Mouse (Mus musculus): ENCODE results near the gene Arhgef28. TPM values are rescaled to one million over a fixed set of nuclear protein-coding genes. Genes with fewer than 3 reads are reported as not detected.
A peak's percentile ranks its signal among the peaks of the same experiment; 100 is the strongest.

The Arhgef28 gene
- not detected in 2 replicates for polyA plus RNA-seq (2012; ENCODE audit: insufficient read depth, insufficient read length, low replicate concordance, missing spikeins)

- Histone ChIP-seq H3K4me3 (ENCODE audit: insufficient read depth, low read depth, low read length) (peak within 1 kb of the TSS; percentile 45), H3K27ac (ENCODE audit: insufficient read depth, low read depth, low read length) (no peak within 1 kb of the TSS), H3K4me1 (ENCODE audit: control insufficient read depth, insufficient read depth, low read length) (peaks cover 9% of the 10 kb centered on the region)
- WGBS: 1% methylated on average over 74 of the region's 76 CpGs
- TF ChIP-seq CTCF (IDR thresholded peaks at IDR 0.05; ENCODE audit: insufficient read depth, low read depth, low read length) (peak; percentile 10; the same call in 1 of the 2 replicates), POLR2A (IDR thresholded peaks at IDR 0.05; ENCODE audit: insufficient read depth, low read depth, low read length) (no peak)
Observed at GRCm38 (mm10) chr13:98205771-98206545, at the start of gene Arhgef28. Gene Arhgef28 (minus strand): TSS chr13:98206439.

- TF ChIP-seq CTCF (IDR thresholded peaks at IDR 0.05; ENCODE audit: insufficient read depth, low read depth, low read length) (no peak), POLR2A (IDR thresholded peaks at IDR 0.05; ENCODE audit: insufficient read depth, low read depth, low read length) (no peak)
- Histone ChIP-seq H3K4me3 (ENCODE audit: insufficient read depth, low read depth, low read length) (no peak overlapping the region), H3K27ac (ENCODE audit: insufficient read depth, low read depth, low read length) (no peak overlapping the region), H3K4me1 (ENCODE audit: control insufficient read depth, insufficient read depth, low read length) (peaks cover 3% of the 10 kb centered on the region; the same call in 1 of the 2 replicates)
- WGBS: 51% methylated on average over 9 of the region's 9 CpGs
Observed at GRCm38 (mm10) chr13:98254921-98255320, 48.7 kb upstream of the Arhgef28 start.

- no peak overlapping the region for H3K4me3 ChIP-seq (ENCODE audit: insufficient read depth, low read depth, low read length)
- no peak overlapping the region for H3K27ac ChIP-seq (ENCODE audit: insufficient read depth, low read depth, low read length)
- TF ChIP-seq CTCF (IDR thresholded peaks at IDR 0.05; ENCODE audit: insufficient read depth, low read depth, low read length) (no peak), POLR2A (IDR thresholded peaks at IDR 0.05; ENCODE audit: insufficient read depth, low read depth, low read length) (no peak)
- 88% methylated on average over 10 of the region's 10 CpGs for WGBS
- H3K4me1 ChIP-seq (ENCODE audit: control insufficient read depth, insufficient read depth, low read length): no peaks in the 10 kb centered on the region
Observed at GRCm38 (mm10) chr13:98249594-98249993, 43.4 kb upstream of the Arhgef28 start.

GRCm38 (mm10) chr13:98245386-98245785, 39.1 kb upstream of the Arhgef28 start:
- no peak overlapping the region for H3K27ac ChIP-seq (ENCODE audit: insufficient read depth, low read depth, low read length)
- TF ChIP-seq CTCF (IDR thresholded peaks at IDR 0.05; ENCODE audit: insufficient read depth, low read depth, low read length) (no peak), POLR2A (IDR thresholded peaks at IDR 0.05; ENCODE audit: insufficient read depth, low read depth, low read length) (no peak)
- no peaks in the 10 kb centered on the region for H3K4me1 ChIP-seq (ENCODE audit: control insufficient read depth, insufficient read depth, low read length)
- WGBS: 72% methylated on average over 7 of the region's 7 CpGs
- no peak overlapping the region for H3K4me3 ChIP-seq (ENCODE audit: insufficient read depth, low read depth, low read length)

GRCm38 (mm10) chr13:98244571-98245350, 38.5 kb upstream of the Arhgef28 start:
- 64% methylated on average over 4 of the region's 5 CpGs for WGBS

GRCm38 (mm10) chr13:98241531-98242282, 35.5 kb upstream of the Arhgef28 start:
- 69% methylated on average over 9 of the region's 9 CpGs for WGBS

More at GRCm38 (mm10) chr13:98244571-98245350, 38.5 kb upstream of the Arhgef28 start:
- no peak overlapping the region for H3K4me3 ChIP-seq (ENCODE audit: insufficient read depth, low read depth, low read length)
- H3K27ac ChIP-seq (ENCODE audit: insufficient read depth, low read depth, low read length): no peak overlapping the region
- no peaks in the 10 kb centered on the region for H3K4me1 ChIP-seq (ENCODE audit: control insufficient read depth, insufficient read depth, low read length)
- no peak for TF ChIP-seq POLR2A (IDR thresholded peaks at IDR 0.05; ENCODE audit: insufficient read depth, low read depth, low read length)
- TF ChIP-seq CTCF (IDR thresholded peaks at IDR 0.05; ENCODE audit: insufficient read depth, low read depth, low read length): no peak

GRCm38 (mm10) chr13:98239978-98240641, 33.9 kb upstream of the Arhgef28 start:
- Histone ChIP-seq H3K4me3 (ENCODE audit: insufficient read depth, low read depth, low read length) (no peak overlapping the region), H3K27ac (ENCODE audit: insufficient read depth, low read depth, low read length) (no peak overlapping the region), H3K4me1 (ENCODE audit: control insufficient read depth, insufficient read depth, low read length) (no peaks in the 10 kb centered on the region)
- TF ChIP-seq CTCF (IDR thresholded peaks at IDR 0.05; ENCODE audit: insufficient read depth, low read depth, low read length): peak; percentile 57; the same call in 1 of the 2 replicates
- no peak for TF ChIP-seq POLR2A (IDR thresholded peaks at IDR 0.05; ENCODE audit: insufficient read depth, low read depth, low read length)
- 17% methylated on average over 12 of the region's 12 CpGs for WGBS

More at GRCm38 (mm10) chr13:98241531-98242282, 35.5 kb upstream of the Arhgef28 start:
- Histone ChIP-seq H3K4me1 (ENCODE audit: control insufficient read depth, insufficient read depth, low read length) (no peaks in the 10 kb centered on the region), H3K27ac (ENCODE audit: insufficient read depth, low read depth, low read length) (no peak overlapping the region), H3K4me3 (ENCODE audit: insufficient read depth, low read depth, low read length) (no peak overlapping the region)
- TF ChIP-seq CTCF (IDR thresholded peaks at IDR 0.05; ENCODE audit: insufficient read depth, low read depth, low read length) (no peak), POLR2A (IDR thresholded peaks at IDR 0.05; ENCODE audit: insufficient read depth, low read depth, low read length) (no peak)

- 51% methylated on average over 6 of the region's 6 CpGs for WGBS
- Histone ChIP-seq H3K4me3 (ENCODE audit: insufficient read depth, low read depth, low read length) (no peak overlapping the region), H3K4me1 (ENCODE audit: control insufficient read depth, insufficient read depth, low read length) (no peaks in the 10 kb centered on the region), H3K27ac (ENCODE audit: insufficient read depth, low read depth, low read length) (no peak overlapping the region)
- no peak for TF ChIP-seq CTCF (IDR thresholded peaks at IDR 0.05; ENCODE audit: insufficient read depth, low read depth, low read length)
- no peak for TF ChIP-seq POLR2A (IDR thresholded peaks at IDR 0.05; ENCODE audit: insufficient read depth, low read depth, low read length)
Observed at GRCm38 (mm10) chr13:98235451-98235850, 29.2 kb upstream of the Arhgef28 start.
